Mouse (Mus musculus): ENCODE measurements around the gene Atrn. TPM values are rescaled to one million over a fixed set of nuclear protein-coding genes. Genes with fewer than 3 reads are reported as not detected.

Atrn gene
- polyA plus RNA-seq, 2 experiments = 11.5 to 17.9 TPM

GRCm38 (mm10) chr2:131053851-131054645, 147.8 kb downstream of the Atrn start:
- H3K4me2 ChIP-seq (replicated peaks; ENCODE audit: low read depth, low read length, severe bottlenecking) = peak overlapping the region; percentile 48
- DNase-seq (ENCODE audit: low spot score) (no peak), ATAC-seq (ENCODE audit: low FRiP score, low read depth) (no peak)
- H3K9me3 ChIP-seq (ENCODE audit: control insufficient read depth, low read length) = no peaks in the 10 kb centered on the region
- peak overlapping the region; percentile 36 for H3K9ac ChIP-seq (ENCODE audit: low read depth, low read length, severe bottlenecking)
- H3K27ac ChIP-seq (replicated peaks; ENCODE audit: low read depth, low read length) = no peak overlapping the region
- peaks cover 42% of the 10 kb centered on the region for H3K27me3 ChIP-seq (ENCODE audit: control insufficient read depth, insufficient read depth, low read length)
- TF ChIP-seq POLR2A (IDR thresholded peaks at IDR 0.05; ENCODE audit: borderline replicate concordance, extremely low read depth, insufficient read depth, insufficient read length) = no peak
- 2% methylated on average over 45 of the region's 45 CpGs for WGBS
- no peaks in the 10 kb centered on the region for H3K36me3 ChIP-seq (ENCODE audit: control insufficient read depth, insufficient read depth, low read length)
- peak overlapping the region; percentile 32 for H3K4me3 ChIP-seq (replicated peaks; ENCODE audit: low read length)
- H3K4me1 ChIP-seq (ENCODE audit: control insufficient read depth, insufficient read depth, low read length) = peaks cover 29% of the 10 kb centered on the region

- TF ChIP-seq POLR2A (IDR thresholded peaks at IDR 0.05; ENCODE audit: borderline replicate concordance, extremely low read depth, insufficient read depth, insufficient read length) = no peak
- Histone ChIP-seq H3K4me1 (ENCODE audit: control insufficient read depth, insufficient read depth, low read length) (peaks cover 36% of the 10 kb centered on the region), H3K27ac (replicated peaks; ENCODE audit: low read depth, low read length) (no peak overlapping the region), H3K4me2 (replicated peaks; ENCODE audit: low read depth, low read length, severe bottlenecking) (peak overlapping the region; percentile 48), H3K4me3 (replicated peaks; ENCODE audit: low read length) (peak overlapping the region; percentile 32), H3K9ac (ENCODE audit: low read depth, low read length, severe bottlenecking) (peak overlapping the region; percentile 36; the same call in 1 of the 2 replicates), H3K36me3 (ENCODE audit: control insufficient read depth, insufficient read depth, low read length) (no peaks in the 10 kb centered on the region), H3K9me3 (ENCODE audit: control insufficient read depth, low read length) (no peaks in the 10 kb centered on the region), H3K27me3 (ENCODE audit: control insufficient read depth, insufficient read depth, low read length) (peaks cover 42% of the 10 kb centered on the region)
- 5% methylated on average over 21 of the region's 21 CpGs for WGBS
- no peak for ATAC-seq (ENCODE audit: low FRiP score, low read depth)
- no peak for DNase-seq (ENCODE audit: low spot score)
These were observed 148.5 kb downstream of the Atrn start for GRCm38 (mm10) chr2:131054646-131055264.

GRCm38 (mm10) chr2:131055631-131056030, 149.3 kb downstream of the Atrn start:
- Histone ChIP-seq H3K4me1 (ENCODE audit: control insufficient read depth, insufficient read depth, low read length) (peaks cover 45% of the 10 kb centered on the region), H3K9me3 (ENCODE audit: control insufficient read depth, low read length) (no peaks in the 10 kb centered on the region), H3K36me3 (ENCODE audit: control insufficient read depth, insufficient read depth, low read length) (no peaks in the 10 kb centered on the region), H3K4me3 (replicated peaks; ENCODE audit: low read length) (no peak overlapping the region), H3K27me3 (ENCODE audit: control insufficient read depth, insufficient read depth, low read length) (peaks cover 42% of the 10 kb centered on the region), H3K27ac (replicated peaks; ENCODE audit: low read depth, low read length) (no peak overlapping the region), H3K4me2 (replicated peaks; ENCODE audit: low read depth, low read length, severe bottlenecking) (no peak overlapping the region), H3K9ac (ENCODE audit: low read depth, low read length, severe bottlenecking) (no peak overlapping the region)
- no peak for TF ChIP-seq POLR2A (IDR thresholded peaks at IDR 0.05; ENCODE audit: borderline replicate concordance, extremely low read depth, insufficient read depth, insufficient read length)
- WGBS = 6% methylated on average over 10 of the region's 10 CpGs
- DNase-seq (ENCODE audit: low spot score) = peak; percentile 46
- no peak for ATAC-seq (ENCODE audit: low FRiP score, low read depth)

- no peak for TF ChIP-seq POLR2A (IDR thresholded peaks at IDR 0.05; ENCODE audit: borderline replicate concordance, extremely low read depth, insufficient read depth, insufficient read length)
- H3K4me1 ChIP-seq (ENCODE audit: control insufficient read depth, insufficient read depth, low read length) = peaks cover 50% of the 10 kb centered on the region
- H3K36me3 ChIP-seq (ENCODE audit: control insufficient read depth, insufficient read depth, low read length) = no peaks in the 10 kb centered on the region
- ATAC-seq (ENCODE audit: low FRiP score, low read depth) = no peak
- H3K27ac ChIP-seq (replicated peaks; ENCODE audit: low read depth, low read length) = no peak overlapping the region
- H3K9me3 ChIP-seq (ENCODE audit: control insufficient read depth, low read length) = no peaks in the 10 kb centered on the region
- H3K27me3 ChIP-seq (ENCODE audit: control insufficient read depth, insufficient read depth, low read length) = peaks cover 42% of the 10 kb centered on the region
- H3K9ac ChIP-seq (ENCODE audit: low read depth, low read length, severe bottlenecking) = no peak overlapping the region
- no peak overlapping the region for H3K4me3 ChIP-seq (replicated peaks; ENCODE audit: low read length)
- 3% methylated on average over 10 of the region's 10 CpGs for WGBS
- H3K4me2 ChIP-seq (replicated peaks; ENCODE audit: low read depth, low read length, severe bottlenecking) = no peak overlapping the region
- DNase-seq (ENCODE audit: low spot score) = peak; percentile 72
These were observed 149.9 kb downstream of the Atrn start for GRCm38 (mm10) chr2:131056191-131056590.

- TF ChIP-seq POLR2A (IDR thresholded peaks at IDR 0.05; ENCODE audit: borderline replicate concordance, extremely low read depth, insufficient read depth, insufficient read length) = no peak
- Histone ChIP-seq H3K9ac (ENCODE audit: low read depth, low read length, severe bottlenecking) (no peak overlapping the region), H3K4me1 (ENCODE audit: control insufficient read depth, insufficient read depth, low read length) (peaks cover 58% of the 10 kb centered on the region), H3K36me3 (ENCODE audit: control insufficient read depth, insufficient read depth, low read length) (no peaks in the 10 kb centered on the region), H3K4me2 (replicated peaks; ENCODE audit: low read depth, low read length, severe bottlenecking) (no peak overlapping the region), H3K27ac (replicated peaks; ENCODE audit: low read depth, low read length) (no peak overlapping the region), H3K4me3 (replicated peaks; ENCODE audit: low read length) (no peak overlapping the region), H3K27me3 (ENCODE audit: control insufficient read depth, insufficient read depth, low read length) (peaks cover 24% of the 10 kb centered on the region), H3K9me3 (ENCODE audit: control insufficient read depth, low read length) (no peaks in the 10 kb centered on the region)
- 92% methylated on average over 8 of the region's 8 CpGs for WGBS
- no peak for DNase-seq (ENCODE audit: low spot score)
- no peak for ATAC-seq (ENCODE audit: low FRiP score, low read depth)
These were observed 152.4 kb downstream of the Atrn start for GRCm38 (mm10) chr2:131058672-131059071.

Data from limb, embryonic 14.5 days (tissue).